Mouse (Mus musculus) forebrain, postnatal 0 days (tissue): Measurements from ENCODE around the gene Angpt4. TPM values are rescaled to one million over a fixed set of nuclear protein-coding genes. Genes with fewer than 3 reads are reported as not detected.

Experiments used
- ATAC-seq: fragments of 200-750 bp; cut with Nextera tagmentation; 2 replicates; pipeline ENCODE4 v1.8.0; 2017; ENCODE audit warnings: mild to moderate bottlenecking, moderate library complexity
- DNase-seq: peaks from one replicate; pipeline ENCODE4 v3.0.0-alpha.2; 2015
- H3K27ac ChIP-seq: fragments of 300-500 bp; sonication (generic); 2 replicates; pipeline ENCODE4 v1.5.1; 2014; ENCODE audit warnings: low read depth, mild to moderate bottlenecking, antibody characterized with exemption, low read length, moderate library complexity, mixed read lengths
- H3K27me3 ChIP-seq: fragments of 300-500 bp; sonication (generic); 2 replicates; pipeline ENCODE4 v1.6.1; 2014; ENCODE audit warnings: mild to moderate bottlenecking, low read length, mixed read lengths; ENCODE audit not compliant: insufficient read depth
- H3K36me3 ChIP-seq: fragments of 300-500 bp; sonication (generic); 2 replicates; pipeline ENCODE4 v1.6.1; 2014; ENCODE audit warnings: mild to moderate bottlenecking, moderate library complexity; ENCODE audit not compliant: insufficient read depth
- H3K4me1 ChIP-seq: fragments of 300-500 bp; sonication (generic); 2 replicates; pipeline ENCODE4 v1.6.1; 2014; ENCODE audit warnings: antibody characterized with exemption; ENCODE audit not compliant: insufficient read depth
- H3K4me2 ChIP-seq: fragments of 300-500 bp; sonication (generic); 2 replicates; pipeline ENCODE4 v1.6.1; 2014; ENCODE audit warnings: low read depth, mild to moderate bottlenecking, moderate library complexity
- H3K4me3 ChIP-seq: fragments of 300-500 bp; sonication (generic); 2 replicates; pipeline ENCODE4 v1.5.1; 2014; ENCODE audit warnings: low read depth, low read length, mixed read lengths
- H3K9ac ChIP-seq: fragments of 300-500 bp; sonication (generic); 2 replicates; pipeline ENCODE4 v1.6.1; 2014; ENCODE audit warnings: mild to moderate bottlenecking
- H3K9me3 ChIP-seq: fragments of 300-500 bp; sonication (generic); 2 replicates; pipeline ENCODE4 v1.6.1; 2016; ENCODE audit warnings: low read length
- CTCF ChIP-seq: sonication (generic); IDR thresholded peaks from 2 replicates; pipeline ENCODE4 v1.5.1; 2016; ENCODE audit warnings: antibody characterized with exemption, control low read depth, low read depth
- WGBS: fragments of 180-500 bp; shearing (Covaris S2); extraction: QIAGEN DNeasy Blood & Tissue Kit; methylation state at CpG from one replicate; pipeline ENCODE4 v1.1.7; 2014; 5-methylcytosine and 5-hydroxymethylcytosine counted together
- polyA plus RNA-seq: library from polyadenylated mRNA; unstranded; fragments of >200 nt; fragmentation: Nextera tagmentation; extraction: Ambion mirVana; gene quantifications from 2 replicates; pipeline ENCODE4 v1.2.1, GENCODE M21; 2015
- total RNA-seq: library from RNA; depleted of rRNA; stranded (reverse); fragments of >200 nt; gene quantifications from 2 replicates; pipeline ENCODE4 v1.2.3, GENCODE M21; 2014

Angpt4 gene
- total and polyA plus RNA-seq, 2 experiments from 2014 or later, result 0.06 to 0.43 TPM

DNA sequence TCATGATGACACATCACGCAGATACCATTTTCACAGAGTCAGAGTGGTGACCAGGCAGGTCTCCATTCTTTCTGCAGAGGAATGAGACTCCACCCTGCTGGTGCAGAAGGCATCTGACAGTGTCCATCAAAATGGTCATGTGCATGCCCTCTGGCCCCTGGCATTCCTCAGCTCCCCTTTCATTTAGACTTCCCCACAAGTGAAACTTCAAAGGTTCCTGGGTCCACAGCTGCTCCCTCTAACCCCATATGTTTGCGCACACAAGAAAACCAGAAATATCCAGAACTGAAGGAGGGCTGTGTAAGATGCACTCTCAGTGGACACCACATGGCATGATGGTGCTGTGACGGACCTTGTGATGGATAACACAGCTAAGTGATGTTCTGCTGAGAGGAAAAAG, 32.4 kb upstream of the Angpt4 start:
- Histone ChIP-seq H3K36me3 (no peaks in the 10 kb centered on the region), H3K4me3 (no peak overlapping the region), H3K4me2 (no peak overlapping the region), H3K27ac (no peak overlapping the region), H3K9me3 (no peaks in the 10 kb centered on the region), H3K27me3 (no peaks in the 10 kb centered on the region), H3K4me1 (no peaks in the 10 kb centered on the region), H3K9ac (no peak overlapping the region)
- ATAC-seq, result no peak
- no peak for TF ChIP-seq CTCF
- WGBS, result 79% methylated on average over 3 of the region's 3 CpGs
- DNase-seq, result no peak

DNA sequence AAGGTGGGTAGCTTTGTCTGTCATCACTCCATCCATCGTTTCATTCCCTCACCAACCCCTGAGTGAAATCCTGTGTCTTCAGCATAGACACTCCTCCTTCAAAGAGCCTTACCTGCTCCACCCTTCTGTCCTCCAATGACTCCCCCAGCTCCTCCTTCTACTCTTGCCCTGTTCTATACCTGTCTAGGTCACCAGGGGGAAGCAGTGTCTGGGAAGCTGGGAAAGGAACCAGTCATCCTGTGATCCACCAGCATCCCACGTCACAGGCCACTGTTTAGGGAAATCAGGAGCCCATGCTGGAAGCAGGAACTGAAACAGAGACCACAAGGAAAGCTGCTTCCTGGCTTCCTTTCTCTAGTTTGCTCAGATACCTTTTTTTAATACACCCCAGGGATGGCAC, 31.2 kb upstream of the Angpt4 start:
- WGBS, result 64% methylated on average over 2 of the region's 2 CpGs
- no peak for DNase-seq
- ATAC-seq, result peak; percentile 43; the same call in 1 of the 2 replicates
- Histone ChIP-seq H3K4me3 (no peak overlapping the region), H3K9ac (no peak overlapping the region), H3K27me3 (no peaks in the 10 kb centered on the region), H3K27ac (no peak overlapping the region), H3K4me2 (no peak overlapping the region), H3K9me3 (no peaks in the 10 kb centered on the region), H3K4me1 (no peaks in the 10 kb centered on the region), H3K36me3 (no peaks in the 10 kb centered on the region)
- TF ChIP-seq CTCF, result peak; percentile 39; the same call in 1 of the 2 replicates

DNA sequence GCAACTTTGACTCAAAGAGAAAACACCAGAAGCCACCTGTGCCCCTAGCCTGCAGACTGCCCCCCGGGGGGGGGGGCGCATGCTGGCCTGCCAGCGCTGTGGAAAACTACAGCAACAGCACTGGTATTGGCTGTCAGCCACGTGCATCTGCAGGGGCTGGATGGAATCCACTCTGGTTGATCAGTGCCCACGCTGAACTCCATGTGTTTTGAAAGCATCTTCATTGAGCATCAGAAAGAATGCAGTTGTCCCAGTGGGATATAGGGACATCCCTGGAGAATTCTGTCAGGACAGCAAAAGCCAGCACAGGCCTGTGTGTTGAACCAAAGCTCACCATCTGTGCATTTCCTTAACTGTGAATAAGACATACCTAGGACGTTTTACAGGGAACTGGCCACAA, 20.0 kb upstream of the Angpt4 start:
- H3K4me1 ChIP-seq, result no peaks in the 10 kb centered on the region
- no peaks in the 10 kb centered on the region for H3K36me3 ChIP-seq
- WGBS, result 41% methylated on average over 6 of the region's 6 CpGs
- TF ChIP-seq CTCF, result no peak
- H3K9ac ChIP-seq, result no peak overlapping the region
- no peak overlapping the region for H3K4me3 ChIP-seq
- no peak overlapping the region for H3K4me2 ChIP-seq
- ATAC-seq (no peak), DNase-seq (peak; percentile 41)
- no peak overlapping the region for H3K27ac ChIP-seq
- no peaks in the 10 kb centered on the region for H3K9me3 ChIP-seq
- H3K27me3 ChIP-seq, result no peaks in the 10 kb centered on the region

DNA sequence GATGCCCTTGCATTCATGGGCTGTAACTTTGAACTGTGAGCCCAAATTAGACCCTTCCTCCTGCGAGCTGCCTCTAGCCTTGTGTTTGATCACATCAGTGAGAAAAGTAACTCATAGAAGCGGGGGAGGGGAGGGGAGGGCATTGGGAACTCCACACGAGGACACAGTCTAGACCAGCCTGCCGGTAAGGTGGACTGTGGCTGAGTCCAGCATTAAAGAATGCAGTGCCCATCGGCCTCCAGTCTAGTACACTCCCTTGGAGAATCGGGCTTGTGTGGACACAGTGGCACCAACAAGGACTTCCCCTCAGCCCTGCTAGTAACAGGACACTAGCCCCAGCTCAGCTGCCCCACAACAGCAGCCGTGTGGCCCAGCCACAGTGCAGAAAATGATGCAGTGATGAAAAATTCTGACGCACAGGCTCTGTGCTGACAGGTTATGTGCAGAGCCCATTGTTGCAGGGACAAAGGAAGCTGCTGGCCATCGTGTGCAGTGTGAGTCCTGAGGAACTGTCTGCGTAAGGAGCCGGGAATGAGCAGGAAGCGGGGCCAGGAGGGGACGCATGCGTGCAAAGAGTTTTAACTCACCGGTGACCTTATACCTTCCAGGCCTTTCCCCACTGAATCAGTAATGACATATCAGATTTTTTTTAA, 17.8 kb upstream of the Angpt4 start:
- H3K27me3 ChIP-seq, result no peaks in the 10 kb centered on the region
- H3K36me3 ChIP-seq, result no peaks in the 10 kb centered on the region
- H3K4me1 ChIP-seq, result no peaks in the 10 kb centered on the region
- peak; percentile 20; the same call in 1 of the 2 replicates for ATAC-seq
- TF ChIP-seq CTCF, result no peak
- no peak overlapping the region for H3K4me2 ChIP-seq
- no peak overlapping the region for H3K27ac ChIP-seq
- H3K9me3 ChIP-seq, result no peaks in the 10 kb centered on the region
- H3K9ac ChIP-seq, result no peak overlapping the region
- H3K4me3 ChIP-seq, result no peak overlapping the region
- no peak for DNase-seq
- WGBS, result 41% methylated on average over 15 of the region's 15 CpGs

DNA sequence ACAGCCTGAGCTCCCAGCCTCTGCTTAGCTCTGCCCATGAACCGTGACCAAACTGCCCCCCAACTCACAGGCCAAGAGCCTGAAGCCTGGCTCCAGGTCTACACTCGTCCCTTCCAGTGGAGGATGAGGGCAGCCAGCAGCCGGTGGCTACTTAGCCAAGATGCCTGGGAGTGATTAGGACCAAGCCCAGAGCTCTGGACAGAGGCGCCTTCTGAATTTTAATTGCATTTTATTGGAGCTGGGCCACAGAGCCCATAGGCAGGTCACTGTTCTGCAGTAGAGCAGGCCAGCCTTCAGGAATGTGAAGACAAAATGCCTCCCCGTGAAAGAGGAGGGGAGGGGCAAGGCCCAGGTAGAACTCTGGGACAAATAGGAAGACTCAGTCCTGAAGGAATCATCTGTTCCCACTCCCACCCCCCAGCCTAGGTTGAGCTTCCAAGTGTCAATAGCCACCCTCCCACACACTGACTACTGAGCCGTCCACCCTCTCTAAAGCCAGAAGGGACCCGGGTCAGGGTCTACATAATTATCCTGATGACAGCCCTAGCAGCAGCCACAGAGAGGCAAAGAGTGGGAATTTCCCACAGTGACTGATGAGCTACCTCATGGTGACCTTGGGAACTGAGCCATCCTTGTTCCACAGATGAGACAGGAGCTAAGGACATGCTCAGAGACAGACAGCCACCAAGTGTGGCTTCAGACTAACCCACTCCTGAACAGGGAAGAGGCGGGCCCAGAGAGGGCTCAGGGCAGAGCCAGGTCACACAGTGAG, 16.6 kb upstream of the Angpt4 start:
- H3K36me3 ChIP-seq, result no peaks in the 10 kb centered on the region
- H3K4me1 ChIP-seq, result no peaks in the 10 kb centered on the region
- H3K4me2 ChIP-seq, result no peak overlapping the region
- H3K27me3 ChIP-seq, result no peaks in the 10 kb centered on the region
- H3K9me3 ChIP-seq, result no peaks in the 10 kb centered on the region
- peak; percentile 71 for ATAC-seq
- TF ChIP-seq CTCF, result no peak
- H3K9ac ChIP-seq, result no peak overlapping the region
- no peak overlapping the region for H3K27ac ChIP-seq
- no peak overlapping the region for H3K4me3 ChIP-seq
- DNase-seq, result peak; percentile 46
- 57% methylated on average over 8 of the region's 8 CpGs for WGBS

DNA sequence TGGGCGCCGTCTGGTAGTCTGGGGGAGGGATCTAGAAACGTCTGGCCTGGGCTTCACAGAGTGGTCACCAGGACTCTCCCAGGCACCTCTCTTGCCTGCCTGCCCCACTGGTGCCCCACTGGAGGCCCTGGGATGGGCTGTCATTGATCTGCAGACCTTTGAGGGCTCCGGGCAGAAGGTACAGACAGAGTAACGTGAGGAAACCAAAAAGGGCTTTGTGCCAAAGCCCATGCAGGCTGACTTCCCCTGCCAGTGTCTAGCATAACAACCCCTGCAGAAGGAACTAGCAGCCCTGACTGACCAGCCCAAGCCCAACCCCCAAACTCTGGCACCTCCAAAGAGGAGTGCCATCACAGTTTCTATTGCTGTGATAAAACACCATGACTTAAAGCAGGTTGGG, 15.1 kb upstream of the Angpt4 start:
- DNase-seq, result no peak
- no peak overlapping the region for H3K4me2 ChIP-seq
- no peaks in the 10 kb centered on the region for H3K4me1 ChIP-seq
- ATAC-seq, result no peak
- no peak overlapping the region for H3K27ac ChIP-seq
- H3K36me3 ChIP-seq, result no peaks in the 10 kb centered on the region
- H3K4me3 ChIP-seq, result no peak overlapping the region
- no peaks in the 10 kb centered on the region for H3K9me3 ChIP-seq
- no peak for TF ChIP-seq CTCF
- no peaks in the 10 kb centered on the region for H3K27me3 ChIP-seq
- 75% methylated on average over 5 of the region's 5 CpGs for WGBS
- no peak overlapping the region for H3K9ac ChIP-seq

DNA sequence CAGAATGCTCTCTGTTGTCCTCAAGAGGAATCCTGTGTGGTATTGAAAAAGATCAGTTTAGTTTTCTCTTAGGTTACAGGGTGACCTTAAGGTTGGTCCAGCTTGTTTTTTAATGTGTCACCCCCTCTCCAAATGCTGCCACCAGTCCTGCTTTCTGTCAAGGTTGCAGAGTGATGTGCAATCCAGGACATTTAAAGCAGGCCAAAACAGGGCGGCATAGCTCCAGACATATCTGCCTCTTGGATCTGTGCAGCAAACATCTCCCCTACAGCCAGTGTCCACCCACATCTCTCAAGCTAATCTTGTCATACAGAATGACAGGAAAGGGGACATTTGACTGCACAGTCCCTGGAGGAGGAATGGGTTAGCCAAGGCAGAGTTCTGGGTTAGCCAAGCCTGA, 12.9 kb upstream of the Angpt4 start:
- no peaks in the 10 kb centered on the region for H3K9me3 ChIP-seq
- no peak for TF ChIP-seq CTCF
- DNase-seq, result no peak
- H3K9ac ChIP-seq, result no peak overlapping the region
- no peaks in the 10 kb centered on the region for H3K36me3 ChIP-seq
- H3K27ac ChIP-seq, result no peak overlapping the region
- no peaks in the 10 kb centered on the region for H3K27me3 ChIP-seq
- WGBS, result 91% methylated on average over 1 of the region's 1 CpGs
- no peaks in the 10 kb centered on the region for H3K4me1 ChIP-seq
- no peak overlapping the region for H3K4me2 ChIP-seq
- no peak for ATAC-seq
- no peak overlapping the region for H3K4me3 ChIP-seq
